Mouse (Mus musculus) intestine, embryonic 16.5 days (tissue): ENCODE results near the gene Runx3. TPM values are rescaled to one million over a fixed set of nuclear protein-coding genes. Genes with fewer than 3 reads are reported as not detected.
A peak's percentile ranks its signal among the peaks of the same experiment; 100 is the strongest.

Experiments
- ATAC-seq: fragments of 200-750 bp; cut with Nextera tagmentation; 2 replicates; pipeline ENCODE4 v1.8.0; 2017; ENCODE audit warnings: moderate TSS enrichment, moderate library complexity
- H3K27ac ChIP-seq: fragments of 300-500 bp; sonication (generic); 2 replicates; pipeline ENCODE4 v1.5.1; 2014; ENCODE audit warnings: mild to moderate bottlenecking, low read length
- H3K27me3 ChIP-seq: fragments of 300-500 bp; sonication (generic); replicated peaks from 2 replicates; pipeline ENCODE4 v1.6.1; 2014; ENCODE audit warnings: low read length, control low read depth, mixed read lengths; ENCODE audit not compliant: control insufficient read depth, insufficient read depth
- H3K36me3 ChIP-seq: fragments of 300-500 bp; sonication (generic); 2 replicates; pipeline ENCODE4 v1.6.1; 2014; ENCODE audit warnings: low read length, control low read depth; ENCODE audit not compliant: control insufficient read depth, insufficient read depth
- H3K4me1 ChIP-seq: fragments of 300-500 bp; sonication (generic); 2 replicates; pipeline ENCODE4 v1.6.1; 2014; ENCODE audit warnings: low read length, control low read depth, mixed read lengths; ENCODE audit not compliant: control insufficient read depth, insufficient read depth
- H3K4me2 ChIP-seq: fragments of 300-500 bp; sonication (generic); 2 replicates; pipeline ENCODE4 v1.6.1; 2014; ENCODE audit warnings: low read depth, low read length, control low read depth
- H3K4me3 ChIP-seq: fragments of 300-500 bp; sonication (generic); 2 replicates; pipeline ENCODE4 v1.5.1; 2014; ENCODE audit warnings: mild to moderate bottlenecking, low read length
- H3K9ac ChIP-seq: fragments of 300-500 bp; sonication (generic); 2 replicates; pipeline ENCODE4 v1.6.1; 2014; ENCODE audit warnings: low read depth, low read length
- H3K9me3 ChIP-seq: fragments of 300-500 bp; sonication (generic); 2 replicates; pipeline ENCODE4 v1.6.1; 2016; ENCODE audit warnings: low read length, control low read depth; ENCODE audit not compliant: control insufficient read depth
- WGBS: fragments of 180-500 bp; shearing (Covaris S2); extraction: QIAGEN DNeasy Blood & Tissue Kit; methylation state at CpG from one replicate; pipeline ENCODE4 v1.1.7; 2014; 5-methylcytosine and 5-hydroxymethylcytosine counted together
- polyA plus RNA-seq: library from polyadenylated mRNA; unstranded; fragments of >200 nt; fragmentation: Nextera tagmentation; extraction: Ambion mirVana; gene quantifications from 2 replicates; pipeline ENCODE4 v1.2.1, GENCODE M21; 2015

Gene Runx3
- polyA plus RNA-seq, 1 experiment from 2014 or later: 0.33 TPM

GRCm38 (mm10) chr4:135136202-135136601, 15.8 kb downstream of the Runx3 start:
- no peak for ATAC-seq
- WGBS: 64% methylated on average over 8 of the region's 8 CpGs
- H3K9me3 ChIP-seq: no peaks in the 10 kb centered on the region

DNA sequence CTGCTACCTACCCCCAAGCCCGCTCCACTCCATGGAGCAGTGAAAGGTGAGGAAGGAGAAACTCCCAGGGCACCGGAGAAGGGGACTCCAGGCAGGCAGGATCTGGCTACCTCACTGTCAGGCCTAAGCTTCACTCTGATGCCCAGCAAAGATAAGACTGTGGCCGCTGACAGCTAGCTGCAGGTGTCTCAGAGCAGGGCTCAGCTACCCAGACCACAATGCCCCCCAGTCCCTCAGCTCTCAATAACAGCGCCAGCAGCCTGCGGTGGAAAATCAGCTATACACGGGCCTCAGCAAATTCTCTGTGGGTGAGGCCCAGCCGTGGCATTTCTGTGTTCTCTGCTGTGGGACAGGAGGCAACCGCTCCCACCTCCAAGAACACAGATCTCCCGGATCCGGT, 16.2 kb downstream of the Runx3 start:
- Histone ChIP-seq H3K9me3 (no peaks in the 10 kb centered on the region), H3K27me3 (peaks cover 34% of the 10 kb centered on the region), H3K9ac (no peak overlapping the region), H3K4me3 (no peak overlapping the region), H3K4me2 (no peak overlapping the region), H3K27ac (no peak overlapping the region), H3K4me1 (peaks cover 11% of the 10 kb centered on the region), H3K36me3 (no peaks in the 10 kb centered on the region)
- ATAC-seq: no peak
- WGBS: 59% methylated on average over 10 of the region's 10 CpGs

More at GRCm38 (mm10) chr4:135136202-135136601, 15.8 kb downstream of the Runx3 start:
- Histone ChIP-seq H3K27ac (no peak overlapping the region), H3K4me1 (peaks cover 7% of the 10 kb centered on the region), H3K4me2 (no peak overlapping the region), H3K36me3 (no peaks in the 10 kb centered on the region), H3K27me3 (peaks cover 30% of the 10 kb centered on the region), H3K9ac (no peak overlapping the region), H3K4me3 (no peak overlapping the region)

GRCm38 (mm10) chr4:135140647-135141515, 20.4 kb downstream of the Runx3 start:
- peaks cover 38% of the 10 kb centered on the region for H3K27me3 ChIP-seq
- H3K4me3 ChIP-seq: no peak overlapping the region; the same call in 1 of the 2 replicates
- WGBS: 1% methylated on average over 25 of the region's 25 CpGs
- peak; percentile 61 for ATAC-seq
- H3K4me2 ChIP-seq: peak overlapping the region; percentile 21; the same call in 1 of the 2 replicates
- H3K36me3 ChIP-seq: no peaks in the 10 kb centered on the region
- H3K27ac ChIP-seq: no peak overlapping the region
- H3K9me3 ChIP-seq: no peaks in the 10 kb centered on the region
- no peak overlapping the region for H3K9ac ChIP-seq
- H3K4me1 ChIP-seq: peaks cover 12% of the 10 kb centered on the region

DNA sequence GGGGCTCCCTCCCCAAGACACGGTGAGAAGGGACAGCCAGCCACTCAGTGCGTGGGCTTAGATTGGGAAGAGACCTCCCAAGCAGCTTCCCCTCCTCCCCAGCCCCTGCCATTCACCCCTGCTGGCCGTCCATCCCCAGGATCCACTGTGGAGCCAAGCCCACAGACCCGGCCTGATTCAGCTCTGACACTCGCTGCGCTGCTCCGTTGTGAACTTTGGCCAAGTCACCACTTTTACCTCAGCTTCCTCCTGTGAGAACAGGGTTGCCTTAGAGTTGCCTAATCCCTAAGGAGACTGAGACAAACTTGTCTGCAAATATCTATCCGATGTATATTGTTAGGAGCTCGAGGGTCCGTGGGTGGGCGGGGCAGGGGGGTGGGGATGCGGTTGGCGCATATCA, 21.3 kb downstream of the Runx3 start:
- no peak overlapping the region for H3K9ac ChIP-seq
- H3K9me3 ChIP-seq: no peaks in the 10 kb centered on the region
- peaks cover 12% of the 10 kb centered on the region for H3K4me1 ChIP-seq
- H3K27me3 ChIP-seq: peaks cover 38% of the 10 kb centered on the region
- ATAC-seq: peak; percentile 69
- H3K27ac ChIP-seq: no peak overlapping the region
- 3% methylated on average over 13 of the region's 13 CpGs for WGBS
- H3K4me3 ChIP-seq: no peak overlapping the region
- no peak overlapping the region for H3K4me2 ChIP-seq
- no peaks in the 10 kb centered on the region for H3K36me3 ChIP-seq

DNA sequence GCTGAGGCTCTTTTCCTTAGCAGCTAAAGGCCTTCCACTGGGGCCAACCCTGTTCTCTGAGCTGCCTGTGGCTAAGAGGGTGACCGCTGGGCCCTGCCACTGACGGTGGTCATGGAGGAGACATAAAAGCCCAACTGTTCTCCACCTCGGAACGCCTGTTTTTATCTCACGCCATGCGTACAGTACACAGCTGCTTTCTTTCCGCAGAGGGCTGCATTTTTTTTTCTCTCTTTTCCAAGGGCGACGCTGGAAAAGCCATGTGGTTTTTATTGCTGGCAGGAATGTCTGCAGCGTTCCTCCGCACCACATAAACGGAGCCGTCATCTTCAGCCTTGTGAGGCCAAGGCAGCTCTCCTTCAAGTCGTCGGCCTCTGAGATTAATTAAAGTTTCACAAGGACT, 26.3 kb downstream of the Runx3 start:
- 10% methylated on average over 15 of the region's 15 CpGs for WGBS
- peak overlapping the region; percentile 23; the same call in 1 of the 2 replicates for H3K4me2 ChIP-seq
- H3K4me3 ChIP-seq: no peak overlapping the region
- H3K4me1 ChIP-seq: peaks cover 5% of the 10 kb centered on the region
- H3K36me3 ChIP-seq: no peaks in the 10 kb centered on the region
- ATAC-seq: peak; percentile 53
- H3K9me3 ChIP-seq: no peaks in the 10 kb centered on the region
- H3K27me3 ChIP-seq: peaks cover 51% of the 10 kb centered on the region
- no peak overlapping the region for H3K9ac ChIP-seq
- no peak overlapping the region for H3K27ac ChIP-seq

- WGBS: 9% methylated on average over 7 of the region's 7 CpGs
- Histone ChIP-seq H3K27ac (no peak overlapping the region), H3K4me3 (no peak overlapping the region), H3K27me3 (peaks cover 67% of the 10 kb centered on the region), H3K9ac (no peak overlapping the region), H3K9me3 (no peaks in the 10 kb centered on the region), H3K4me1 (peaks cover 16% of the 10 kb centered on the region), H3K36me3 (no peaks in the 10 kb centered on the region), H3K4me2 (no peak overlapping the region)
- no peak for ATAC-seq
These were observed 28.2 kb downstream of the Runx3 start for GRCm38 (mm10) chr4:135148660-135149059.

DNA sequence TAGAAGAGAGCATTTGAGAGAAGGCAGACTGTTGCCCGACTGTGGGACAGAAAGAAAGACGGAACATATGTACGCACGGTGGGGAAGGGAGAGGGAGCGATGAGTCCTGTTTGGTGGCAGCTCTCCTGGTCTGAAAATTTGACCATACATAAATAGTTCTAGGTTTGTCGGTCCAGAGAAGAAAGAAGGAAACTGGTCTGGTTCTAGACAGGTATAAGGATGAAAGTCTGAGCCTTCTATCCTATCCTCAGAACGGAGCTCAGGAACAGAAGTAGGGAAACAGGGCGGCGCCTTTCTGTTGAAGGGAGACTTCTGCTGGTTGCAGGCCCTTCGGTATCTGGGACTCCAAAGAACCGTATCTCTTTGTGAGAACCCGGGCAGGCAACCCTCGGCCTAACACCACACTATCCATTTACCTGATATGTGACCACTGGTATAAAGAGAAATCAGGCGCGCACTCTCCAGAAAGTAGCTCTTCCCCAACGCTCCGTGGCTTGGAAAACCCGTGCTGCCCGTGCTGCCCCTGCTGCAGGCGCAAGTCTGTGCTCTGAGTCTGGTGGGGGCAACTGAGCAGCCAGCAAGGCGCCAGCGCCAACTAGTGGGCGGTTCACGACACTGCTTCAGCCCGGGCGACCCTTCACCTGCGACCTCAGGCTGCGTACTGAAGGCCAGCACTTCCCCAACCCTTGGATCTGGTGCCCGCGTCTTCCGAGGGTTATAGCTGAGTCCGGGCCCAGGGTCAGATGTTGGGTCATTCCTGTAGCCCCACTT, 29.8 kb downstream of the Runx3 start:
- ATAC-seq: peak; percentile 21; the same call in 1 of the 2 replicates
- Histone ChIP-seq H3K9me3 (no peaks in the 10 kb centered on the region), H3K4me3 (no peak overlapping the region), H3K27ac (no peak overlapping the region), H3K4me1 (peaks cover 16% of the 10 kb centered on the region), H3K9ac (no peak overlapping the region), H3K4me2 (no peak overlapping the region), H3K27me3 (peaks cover 82% of the 10 kb centered on the region), H3K36me3 (no peaks in the 10 kb centered on the region)
- 5% methylated on average over 32 of the region's 32 CpGs for WGBS

DNA sequence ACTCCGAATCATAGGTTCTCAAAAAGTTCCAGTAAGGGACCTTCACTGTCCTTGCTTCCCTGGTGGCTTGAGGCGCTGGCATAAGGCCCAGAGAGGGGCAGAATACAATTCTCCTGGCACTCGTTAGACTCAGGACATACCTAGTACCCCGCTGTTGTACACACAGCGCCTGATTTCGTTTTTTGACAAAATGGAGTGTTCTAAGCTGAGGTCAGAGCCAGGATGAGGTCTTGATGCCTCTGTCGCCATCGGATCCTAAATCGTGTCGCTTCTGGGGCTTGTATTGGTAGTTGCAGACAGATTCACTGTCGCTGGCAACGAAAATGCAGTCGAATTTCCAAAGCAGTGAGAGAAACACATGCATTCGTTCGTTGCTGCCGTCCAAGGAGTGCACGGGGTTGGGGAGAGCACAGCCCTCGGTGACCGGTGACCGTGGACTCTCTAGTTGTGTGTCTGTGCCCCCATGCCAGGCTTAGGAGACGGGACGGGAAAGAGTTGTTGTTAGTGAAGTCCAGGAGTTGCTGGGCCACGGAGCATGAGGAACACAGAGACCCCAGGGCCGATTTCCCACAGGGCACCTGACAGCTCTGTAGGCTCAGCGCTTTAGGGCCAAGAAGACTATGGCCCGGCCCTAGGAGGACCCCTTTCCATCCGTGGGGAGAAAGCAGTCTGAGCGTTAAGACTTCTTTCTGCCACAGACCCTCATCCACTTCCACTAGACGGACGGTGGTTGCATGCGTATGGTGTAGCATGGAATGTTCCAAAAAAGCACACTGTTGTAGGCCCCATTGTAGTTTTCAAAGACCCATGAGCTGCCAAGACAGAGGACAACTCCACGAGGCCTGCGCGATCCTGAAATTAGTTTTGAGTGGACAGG, 30.9 kb downstream of the Runx3 start:
- ATAC-seq: no peak
- no peak overlapping the region for H3K4me2 ChIP-seq
- H3K4me1 ChIP-seq: peaks cover 16% of the 10 kb centered on the region
- H3K27me3 ChIP-seq: peaks cover 92% of the 10 kb centered on the region
- no peak overlapping the region for H3K27ac ChIP-seq
- no peaks in the 10 kb centered on the region for H3K9me3 ChIP-seq
- no peaks in the 10 kb centered on the region for H3K36me3 ChIP-seq
- no peak overlapping the region for H3K9ac ChIP-seq
- 13% methylated on average over 34 of the region's 34 CpGs for WGBS
- H3K4me3 ChIP-seq: peak overlapping the region; percentile 46
